Mouse (Mus musculus): ENCODE data around the gene 1110008L16Rik. TPM values are rescaled to one million over a fixed set of nuclear protein-coding genes. Genes with fewer than 3 reads are reported as not detected.
"Not testable (repeated sequence)": the region's sequence is repeated elsewhere in the genome, so short reads cannot be mapped to it uniquely, and the experiment has no call there.

Gene 1110008L16Rik
- total RNA-seq, 2 experiments from 2014 or later, result 8.4 to 10.3 TPM

GRCm38 (mm10) chr12:55308731-55309130 lies 9.4 kb downstream of the 1110008L16Rik start:
- H3K4me3 ChIP-seq, result no peak overlapping the region
- no peak overlapping the region for H3K27ac ChIP-seq
- intact Hi-C loops (cut with DNase I), result loop anchor here (10.0 kb wide), 1 partner anchor 416 kb away; no protein-coding TSS in a partner anchor
- no peak for TF ChIP-seq CTCF (IDR thresholded peaks at IDR 0.05)
- DNase-seq (ENCODE audit: extremely low spot score in 1 of 2, low spot score in 2 of 2), result no peak

- intact Hi-C loops (cut with DNase I), result loop anchor here (10.0 kb wide), 1 partner anchor 415 kb away; no protein-coding TSS in a partner anchor
- no peak overlapping the region for H3K27ac ChIP-seq
- DNase-seq (ENCODE audit: extremely low spot score in 1 of 2, low spot score in 2 of 2), result no peak
- no peak for TF ChIP-seq CTCF (IDR thresholded peaks at IDR 0.05)
- H3K4me3 ChIP-seq, result no peak overlapping the region
Measured at GRCm38 (mm10) chr12:55309501-55309900, 10.1 kb downstream of the 1110008L16Rik start.

GRCm38 (mm10) chr12:55311841-55312240 lies 12.5 kb downstream of the 1110008L16Rik start:
- no peak for TF ChIP-seq CTCF (IDR thresholded peaks at IDR 0.05)
- intact Hi-C loops (cut with DNase I), result no loop called here
- Histone ChIP-seq H3K4me3 (no peak overlapping the region), H3K27ac (no peak overlapping the region)
- DNase-seq (ENCODE audit: extremely low spot score in 1 of 2, low spot score in 2 of 2), result no peak

- no peak overlapping the region for H3K27ac ChIP-seq
- H3K4me3 ChIP-seq, result no peak overlapping the region
- intact Hi-C loops (cut with DNase I), result no loop called here
- peak; percentile 7 for TF ChIP-seq CTCF (IDR thresholded peaks at IDR 0.05)
- DNase-seq (ENCODE audit: extremely low spot score in 1 of 2, low spot score in 2 of 2), result no peak
Measured at GRCm38 (mm10) chr12:55313901-55314300, 14.5 kb downstream of the 1110008L16Rik start.

GRCm38 (mm10) chr12:55315192-55315591 lies 15.8 kb downstream of the 1110008L16Rik start:
- H3K4me3 ChIP-seq, result no peak overlapping the region
- no peak overlapping the region for H3K27ac ChIP-seq
- peak; percentile 59 to 68 for DNase-seq (ENCODE audit: extremely low spot score in 1 of 2, low spot score in 2 of 2)
- TF ChIP-seq CTCF (IDR thresholded peaks at IDR 0.05), result peak; percentile 78
- intact Hi-C loops (cut with DNase I), result loop anchor here (1.0 to 5.0 kb wide), 3 partner anchors 42 to 517 kb away; no protein-coding TSS in a partner anchor

GRCm38 (mm10) chr12:55321642-55322291 lies 22.4 kb downstream of the 1110008L16Rik start:
- DNase-seq (ENCODE audit: extremely low spot score in 1 of 2, low spot score in 2 of 2), result no peak
- intact Hi-C loops (cut with DNase I), result no loop called here
- no peak for TF ChIP-seq CTCF (IDR thresholded peaks at IDR 0.05)
- H3K27ac ChIP-seq, result no peak overlapping the region
- no peak overlapping the region for H3K4me3 ChIP-seq

- DNase-seq (ENCODE audit: extremely low spot score in 1 of 2, low spot score in 2 of 2), result no peak
- no peak overlapping the region for H3K4me3 ChIP-seq
- intact Hi-C loops (cut with DNase I), result no loop called here
- no peak overlapping the region for H3K27ac ChIP-seq
- TF ChIP-seq CTCF (IDR thresholded peaks at IDR 0.05), result no peak
Measured at GRCm38 (mm10) chr12:55325702-55326101, 26.3 kb downstream of the 1110008L16Rik start.

- no peak for DNase-seq (ENCODE audit: extremely low spot score in 1 of 2, low spot score in 2 of 2)
- Histone ChIP-seq H3K4me3 (no peak overlapping the region), H3K27ac (no peak overlapping the region)
- intact Hi-C loops (cut with DNase I), result no loop called here
- no peak for TF ChIP-seq CTCF (IDR thresholded peaks at IDR 0.05)
Measured at GRCm38 (mm10) chr12:55328784-55329183, 29.4 kb downstream of the 1110008L16Rik start.

- intact Hi-C loops (cut with DNase I), result no loop called here
- TF ChIP-seq CTCF (IDR thresholded peaks at IDR 0.05), result no peak
- Histone ChIP-seq H3K4me3 (no peak overlapping the region), H3K27ac (no peak overlapping the region)
- DNase-seq (ENCODE audit: extremely low spot score in 1 of 2, low spot score in 2 of 2), result no peak
Measured at GRCm38 (mm10) chr12:55329351-55329750, 30.0 kb downstream of the 1110008L16Rik start.

- H3K4me3 ChIP-seq, result no peak overlapping the region
- intact Hi-C loops (cut with DNase I), result no loop called here
- DNase-seq (ENCODE audit: extremely low spot score in 1 of 2, low spot score in 2 of 2), result no peak
- H3K27ac ChIP-seq, result no peak overlapping the region
- TF ChIP-seq CTCF (IDR thresholded peaks at IDR 0.05), result no peak
Measured at GRCm38 (mm10) chr12:55333662-55334061, 34.3 kb downstream of the 1110008L16Rik start.

- H3K27ac ChIP-seq; intact Hi-C loops (cut with DNase I): not testable (repeated sequence)
Measured at GRCm38 (mm10) chr12:55338490-55338889, 39.1 kb downstream of the 1110008L16Rik start.

GRCm38 (mm10) chr12:55343045-55343444 lies 43.7 kb downstream of the 1110008L16Rik start:
- H3K27ac ChIP-seq; DNase-seq (ENCODE audit: extremely low spot score in 1 of 2, low spot score in 2 of 2); intact Hi-C loops (cut with DNase I); H3K4me3 ChIP-seq: not testable (repeated sequence)

More at GRCm38 (mm10) chr12:55338490-55338889, 39.1 kb downstream of the 1110008L16Rik start:
- not testable (repeated sequence) for DNase-seq (ENCODE audit: extremely low spot score in 1 of 2, low spot score in 2 of 2); H3K4me3 ChIP-seq

- 0 out of 2 replicates have a peak overlapping the region, but pooled peaks have one; percentile 2 for H3K27ac ChIP-seq
- no peak for TF ChIP-seq CTCF (IDR thresholded peaks at IDR 0.05)
- H3K4me3 ChIP-seq, result no peak overlapping the region
- intact Hi-C loops (cut with DNase I), result no loop called here
- no peak for DNase-seq (ENCODE audit: extremely low spot score in 1 of 2, low spot score in 2 of 2)
Measured at GRCm38 (mm10) chr12:55343998-55344397, 44.6 kb downstream of the 1110008L16Rik start.

All from left cerebral cortex, adult 2 months (tissue).